Mouse (Mus musculus) CH12.LX (cell line): ENCODE measurements around the gene Spata31d1b. TPM values are rescaled to one million over a fixed set of nuclear protein-coding genes. Genes with fewer than 3 reads are reported as not detected.

Experiments
- DNase-seq: peaks from one replicate; pipeline ENCODE4 v3.0.0-alpha.2; 2013; ENCODE audit errors: extremely low read depth
- H3K27ac ChIP-seq: 2 replicates; pipeline ENCODE4 v1.5.1; 2012; ENCODE audit warnings: low read depth, mild to moderate bottlenecking, control low read depth, moderate library complexity; ENCODE audit not compliant: insufficient read depth
- H3K27me3 ChIP-seq: replicated peaks from 2 replicates; pipeline ENCODE3; 2012; ENCODE audit warnings: inconsistent platforms
- H3K36me3 ChIP-seq, 2 experiments: replicated peaks in 1 of 2; 2 replicates each; pipeline versions ENCODE3 to v1.6.1; 2012; ENCODE audit warnings: inconsistent platforms in 1 of 2, low read length in 1 of 2, mild to moderate bottlenecking in 1 of 2, mixed read lengths in 1 of 2, moderate library complexity in 1 of 2; ENCODE audit not compliant: control insufficient read depth in 1 of 2, insufficient read depth in 1 of 2
- H3K4me1 ChIP-seq, 2 experiments: 2 replicates each; pipeline ENCODE4 v1.6.1; 2012; ENCODE audit warnings: inconsistent platforms in 1 of 2, moderate library complexity in 1 of 2; ENCODE audit not compliant: insufficient read depth in 2 of 2, control insufficient read depth in 1 of 2
- H3K4me2 ChIP-seq: 2 replicates; pipeline ENCODE4 v1.6.1; 2012; ENCODE audit warnings: low read depth, mild to moderate bottlenecking, control low read depth; ENCODE audit not compliant: poor library complexity, insufficient read depth, severe bottlenecking
- H3K4me3 ChIP-seq, 3 experiments: fragments of 150-350 bp in 1 of 3; sonication (generic) in 1 of 3; replicated peaks in 1 of 3; 2 replicates each; pipeline versions ENCODE3 to v1.5.1; 2011 to 2012; ENCODE audit warnings: low read depth in 2 of 3, low read length in 2 of 3, mild to moderate bottlenecking in 2 of 3, moderate library complexity in 2 of 3, control low read depth in 1 of 3, improper control_type of control experiment in 1 of 3, inconsistent platforms in 1 of 3, mixed read lengths in 1 of 3; ENCODE audit not compliant: poor library complexity in 1 of 3
- H3K79me2 ChIP-seq: replicated peaks from 2 replicates; pipeline ENCODE4 v1.6.1; 2012; ENCODE audit warnings: mild to moderate bottlenecking, moderate library complexity; ENCODE audit not compliant: control insufficient read depth, poor library complexity, insufficient read depth, severe bottlenecking; ENCODE audit errors: extremely low read depth
- H3K9ac ChIP-seq: 2 replicates; pipeline ENCODE4 v1.6.1; 2012; ENCODE audit warnings: low read depth, mild to moderate bottlenecking, control low read depth, moderate library complexity; ENCODE audit not compliant: insufficient read depth
- H3K9me3 ChIP-seq: replicated peaks from 2 replicates; pipeline ENCODE3; 2012; ENCODE audit warnings: low read length, inconsistent platforms, mixed read lengths
- BHLHE40 ChIP-seq: IDR thresholded peaks from 2 replicates; pipeline ENCODE4 v1.6.1; 2011; ENCODE audit warnings: mild to moderate bottlenecking, low read depth, low read length, improper control_type of control experiment
- CHD1 ChIP-seq: IDR thresholded peaks from 2 replicates; pipeline ENCODE4 v1.6.1; 2012; ENCODE audit warnings: low read depth, low read length, improper control_type of control experiment, inconsistent platforms
- CHD2 ChIP-seq: IDR thresholded peaks from 2 replicates; pipeline ENCODE4 v1.6.1; 2011; ENCODE audit warnings: low read length, improper control_type of control experiment
- ETS1 ChIP-seq: conservative IDR thresholded peaks from 2 replicates; pipeline ENCODE4 v1.6.1; 2012; ENCODE audit warnings: low read depth, mild to moderate bottlenecking, inconsistent platforms, low read length, improper control_type of control experiment, moderate library complexity
- GABPA ChIP-seq: IDR thresholded peaks from 2 replicates; pipeline ENCODE4 v1.6.1; 2012; ENCODE audit warnings: low read depth, low read length, improper control_type of control experiment, inconsistent platforms; ENCODE audit not compliant: insufficient replicate concordance
- HCFC1 ChIP-seq: IDR thresholded peaks from 2 replicates; pipeline ENCODE4 v1.6.1; 2012; ENCODE audit warnings: low read depth, mild to moderate bottlenecking, inconsistent platforms, low read length, improper control_type of control experiment
- JUND ChIP-seq: conservative IDR thresholded peaks from 2 replicates; pipeline ENCODE4 v1.6.1; 2011; ENCODE audit warnings: low read depth, low read length, improper control_type of control experiment
- MAX ChIP-seq: IDR thresholded peaks from 2 replicates; pipeline ENCODE4 v1.6.1; 2011; ENCODE audit warnings: low read length, improper control_type of control experiment
- MAZ ChIP-seq: IDR thresholded peaks from 2 replicates; pipeline ENCODE4 v1.6.1; 2012; ENCODE audit warnings: low read depth, mild to moderate bottlenecking, inconsistent platforms, low read length, improper control_type of control experiment, moderate library complexity
- MXI1 ChIP-seq: IDR thresholded peaks from 2 replicates; pipeline ENCODE4 v1.6.1; 2011; ENCODE audit warnings: mild to moderate bottlenecking, low read depth, low read length, improper control_type of control experiment
- MYC ChIP-seq: IDR thresholded peaks from 2 replicates; pipeline ENCODE4 v1.6.1; 2011; ENCODE audit warnings: low read depth, mild to moderate bottlenecking, improper control_type of control experiment, low read length
- NELFE ChIP-seq: IDR thresholded peaks from 2 replicates; pipeline ENCODE4 v1.6.1; 2011; ENCODE audit warnings: low read depth, low read length, improper control_type of control experiment
- POLR2A ChIP-seq: IDR thresholded peaks from 2 replicates; pipeline ENCODE4 v1.6.1; 2011; ENCODE audit warnings: low read depth, mild to moderate bottlenecking, improper control_type of control experiment, low read length
- POLR2AphosphoS2 ChIP-seq: IDR thresholded peaks from 2 replicates; pipeline ENCODE4 v1.6.1; 2011; ENCODE audit warnings: low read depth, low read length, improper control_type of control experiment
- SMC3 ChIP-seq: IDR thresholded peaks from 2 replicates; pipeline ENCODE4 v1.6.1; 2011; ENCODE audit warnings: low read depth, low read length, improper control_type of control experiment
- TBP ChIP-seq: conservative IDR thresholded peaks from 2 replicates; pipeline ENCODE4 v1.6.1; 2011; ENCODE audit warnings: low read depth, low read length, improper control_type of control experiment
- UBTF ChIP-seq: IDR thresholded peaks from 2 replicates; pipeline ENCODE4 v1.6.1; 2012; ENCODE audit warnings: low read depth, mild to moderate bottlenecking, inconsistent platforms, low read length, improper control_type of control experiment, moderate library complexity
- USF1 ChIP-seq: IDR thresholded peaks from 2 replicates; pipeline ENCODE4 v1.6.1; 2014; ENCODE audit warnings: low read depth, mild to moderate bottlenecking, inconsistent platforms, low read length, improper control_type of control experiment
- ZC3H11A ChIP-seq: IDR thresholded peaks from 2 replicates; pipeline ENCODE4 v1.6.1; 2012; ENCODE audit warnings: low read depth, mild to moderate bottlenecking, inconsistent platforms, low read length, improper control_type of control experiment
- ZMIZ1 ChIP-seq: IDR thresholded peaks from 2 replicates; pipeline ENCODE4 v1.6.1; 2012; ENCODE audit warnings: low read depth, mild to moderate bottlenecking, inconsistent platforms, low read length, improper control_type of control experiment
- ZNF384 ChIP-seq: IDR thresholded peaks from 2 replicates; pipeline ENCODE4 v1.6.1; 2012; ENCODE audit warnings: low read depth, low read length, improper control_type of control experiment, inconsistent platforms
- dilution Hi-C: fragments of 300-500 bp; cut with MboI; formaldehyde crosslinking; loops from 2 replicates; pipeline ENCODE4 v1.14.3; 2020; ENCODE audit warnings: low sequenced_read_pairs; ENCODE audit not compliant: extremely low pct_unique_long_range_greater_than_20kb, extremely low pct_ligation_motif_present
- in situ Hi-C: fragments of 300-500 bp; cut with MboI; formaldehyde crosslinking; loops from 3 replicates; pipeline ENCODE4 v1.14.3; 2019; ENCODE audit warnings: low sequenced_read_pairs, low pct_ligation_motif_present, low pct_unique_long_range_greater_than_20kb, mixed read lengths
- polyA plus RNA-seq: library from polyadenylated mRNA; unstranded; fragments of >175 nt; gene quantifications from 2 replicates; pipeline ENCODE4 v1.2.1, GENCODE M21; 2012; ENCODE audit warnings: low read depth; ENCODE audit not compliant: insufficient read length
- total RNA-seq, 2 experiments: library from RNA; depleted of rRNA; stranded (reverse); fragments of 300-350 nt in 1 of 2; fragments of >200 nt in 1 of 2; gene quantifications; 2 replicates each; pipeline ENCODE4 v1.2.3; 2012 to 2014

The Spata31d1b gene
- total and polyA plus RNA-seq, 3 experiments, result 0.09 to 0.30 (median 0.27) TPM

GRCm38 (mm10) chr13:59745462-59745861, 33.4 kb downstream of the Spata31d1b start:
- no peaks in the 10 kb centered on the region for H3K4me1 ChIP-seq
- H3K9me3 ChIP-seq, result no peaks in the 10 kb centered on the region
- no peak for TF ChIP-seq TBP
- no peak for TF ChIP-seq CHD2
- TF ChIP-seq MXI1, result no peak
- TF ChIP-seq ZC3H11A, result no peak
- no peak for TF ChIP-seq USF1
- TF ChIP-seq CHD1, result no peak
- TF ChIP-seq ZNF384, result no peak
- no peak for TF ChIP-seq POLR2AphosphoS2
- no peak for TF ChIP-seq ZMIZ1
- TF ChIP-seq GABPA, result no peak
- no peak for TF ChIP-seq BHLHE40
- TF ChIP-seq ETS1, result no peak
- no peak for TF ChIP-seq JUND
- no peaks in the 10 kb centered on the region for H3K79me2 ChIP-seq
- no peak overlapping the region for H3K27ac ChIP-seq
- no peaks in the 10 kb centered on the region for H3K36me3 ChIP-seq
- in situ Hi-C loops, result loop anchor here (25.0 kb wide), 1 partner anchor 1133 kb away; the partner anchor contains the start of gene Slc28a3
- H3K27me3 ChIP-seq, result no peaks in the 10 kb centered on the region
- H3K4me3 ChIP-seq, result no peak overlapping the region
- dilution Hi-C loops, result no loop called here
- DNase-seq, result no peak
- H3K9ac ChIP-seq, result no peak overlapping the region
- no peak overlapping the region for H3K4me2 ChIP-seq

- Histone ChIP-seq H3K4me3 (no peak overlapping the region), H3K9ac (no peak overlapping the region), H3K79me2 (no peaks in the 10 kb centered on the region), H3K9me3 (no peaks in the 10 kb centered on the region), H3K4me2 (no peak overlapping the region), H3K36me3 (no peaks in the 10 kb centered on the region), H3K27me3 (no peaks in the 10 kb centered on the region), H3K27ac (no peak overlapping the region), H3K4me1 (no peaks in the 10 kb centered on the region)
- dilution Hi-C loops (no loop called here), in situ Hi-C loops (loop anchor here (25.0 kb wide), 1 partner anchor 1134 kb away; the partner anchor contains the start of gene Slc28a3)
- DNase-seq, result no peak
- TF ChIP-seq MAX, result no peak
- no peak for TF ChIP-seq MAZ
- TF ChIP-seq ZNF384, result no peak
- TF ChIP-seq NELFE, result no peak
- TF ChIP-seq HCFC1, result no peak
- TF ChIP-seq MYC, result no peak
- TF ChIP-seq POLR2A, result no peak
- no peak for TF ChIP-seq SMC3
- TF ChIP-seq UBTF, result no peak
- TF ChIP-seq POLR2AphosphoS2, result no peak
- no peak for TF ChIP-seq MXI1
These were observed 34.1 kb downstream of the Spata31d1b start for GRCm38 (mm10) chr13:59746164-59746563.
